Mouse (Mus musculus): ENCODE measurements around the gene Fndc3b. TPM values are rescaled to one million over a fixed set of nuclear protein-coding genes. Genes with fewer than 3 reads are reported as not detected.

The Fndc3b gene
- polyA plus RNA-seq, 1 experiment from 2014 or later = 11.4 TPM

DNA sequence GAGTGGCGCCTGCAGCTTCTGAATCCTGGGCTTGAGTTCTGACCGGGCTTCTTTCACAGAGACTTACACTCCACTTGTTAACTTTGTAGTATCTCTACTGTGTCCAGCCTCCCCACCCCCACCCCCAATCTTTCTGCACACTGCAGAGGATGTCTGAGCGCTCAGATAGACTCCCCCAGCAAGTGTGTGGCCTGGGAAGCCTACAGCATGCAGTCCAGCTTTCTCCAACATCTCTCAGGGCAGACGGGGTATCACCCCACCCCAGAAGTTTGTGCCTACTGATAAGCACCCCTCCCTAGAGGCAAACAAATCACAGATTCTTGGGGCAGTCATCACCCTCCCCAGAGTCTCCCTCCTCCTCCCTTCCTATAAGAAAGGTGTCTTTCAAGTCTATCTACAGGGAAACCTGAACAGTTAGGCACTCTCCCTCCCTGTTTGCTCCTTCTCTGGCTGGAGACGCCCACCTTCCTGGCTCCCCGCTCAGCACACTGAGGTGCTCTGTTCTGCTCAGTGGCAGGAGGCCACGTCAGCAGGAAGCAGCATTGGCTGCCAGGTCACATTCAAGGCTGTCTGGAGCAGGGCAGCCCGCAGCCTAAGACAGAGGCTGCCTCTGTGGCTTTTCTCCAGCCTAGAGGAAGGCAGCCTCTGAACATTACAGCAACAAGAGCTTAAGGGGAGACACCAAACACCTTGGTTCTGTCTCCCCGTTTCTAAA is 103.9 kb downstream of the Fndc3b start:
- Histone ChIP-seq H3K27me3 (ENCODE audit: low read depth, poor library complexity, severe bottlenecking) (no peaks in the 10 kb centered on the region), H3K9me3 (replicated peaks) (no peaks in the 10 kb centered on the region), H3K27ac (replicated peaks) (peak overlapping the region; percentile 46; the same call in 1 of the 2 replicates), H3K4me1 (peaks cover 31% of the 10 kb centered on the region), H3K4me3 (no peak overlapping the region), H3K36me3 (no peaks in the 10 kb centered on the region)
- 75% methylated on average over 9 of the region's 9 CpGs for WGBS
- DNase-seq (ENCODE audit: low spot score) = no peak

DNA sequence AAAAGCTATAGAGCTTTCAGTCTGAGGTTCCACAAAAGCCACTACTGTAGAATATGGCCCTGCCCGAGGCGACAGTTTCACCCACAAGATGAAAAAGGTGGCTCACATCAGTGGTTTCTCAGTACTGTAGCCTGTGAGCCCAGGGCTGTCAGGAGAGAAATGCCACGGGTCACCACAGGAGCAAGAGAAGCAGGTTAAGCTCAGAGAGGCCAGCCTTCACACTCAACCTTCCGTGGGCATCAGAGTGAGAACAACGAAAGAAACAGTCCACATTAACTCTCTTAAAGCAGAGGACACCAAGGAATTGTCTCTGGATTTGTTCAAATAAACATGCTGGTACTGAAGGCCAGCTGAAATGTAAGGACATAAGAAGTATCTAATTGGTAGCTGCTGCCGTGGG is 104.5 kb downstream of the Fndc3b start:
- Histone ChIP-seq H3K36me3 (no peaks in the 10 kb centered on the region), H3K4me3 (no peak overlapping the region), H3K27me3 (ENCODE audit: low read depth, poor library complexity, severe bottlenecking) (no peaks in the 10 kb centered on the region), H3K4me1 (peaks cover 28% of the 10 kb centered on the region), H3K27ac (replicated peaks) (no peak overlapping the region), H3K9me3 (replicated peaks) (no peaks in the 10 kb centered on the region)
- no peak for DNase-seq (ENCODE audit: low spot score)
- 89% methylated on average over 6 of the region's 6 CpGs for WGBS

GRCm38 (mm10) chr3:27605613-27606012 is 105.5 kb downstream of the Fndc3b start:
- no peak for DNase-seq (ENCODE audit: low spot score)
- H3K4me3 ChIP-seq = no peak overlapping the region
- H3K9me3 ChIP-seq (replicated peaks) = no peaks in the 10 kb centered on the region
- no peak overlapping the region for H3K27ac ChIP-seq (replicated peaks)
- no peaks in the 10 kb centered on the region for H3K27me3 ChIP-seq (ENCODE audit: low read depth, poor library complexity, severe bottlenecking)
- H3K4me1 ChIP-seq = peaks cover 19% of the 10 kb centered on the region
- H3K36me3 ChIP-seq = no peaks in the 10 kb centered on the region
- WGBS = 94% methylated on average over 4 of the region's 4 CpGs

- Histone ChIP-seq H3K4me3 (no peak overlapping the region), H3K27me3 (ENCODE audit: low read depth, poor library complexity, severe bottlenecking) (no peaks in the 10 kb centered on the region), H3K4me1 (peaks cover 22% of the 10 kb centered on the region; the same call in 1 of the 2 replicates), H3K27ac (replicated peaks) (no peak overlapping the region), H3K36me3 (no peaks in the 10 kb centered on the region), H3K9me3 (replicated peaks) (no peaks in the 10 kb centered on the region)
- 94% methylated on average over 3 of the region's 3 CpGs for WGBS
- no peak for DNase-seq (ENCODE audit: low spot score)
Observed at GRCm38 (mm10) chr3:27605081-27605480, 106.0 kb downstream of the Fndc3b start.

DNA sequence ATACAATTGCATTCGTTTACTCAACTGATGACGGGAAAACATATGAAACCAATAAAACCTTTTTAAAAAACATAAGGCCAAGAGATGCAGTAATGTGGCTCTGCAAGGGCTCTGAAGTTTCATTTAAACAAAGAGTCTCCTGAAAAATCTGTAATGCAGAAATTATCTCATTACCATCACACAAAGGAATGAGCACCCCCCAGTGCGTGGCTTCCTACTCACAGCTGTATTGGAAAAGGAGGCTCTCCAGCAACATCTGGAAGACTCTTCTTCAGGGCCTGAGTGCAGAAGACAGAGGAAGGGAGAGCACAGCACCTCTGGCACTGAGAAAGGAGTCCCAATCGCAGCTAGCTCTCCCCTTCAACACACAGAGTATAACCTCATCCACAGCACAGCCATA is 106.5 kb downstream of the Fndc3b start:
- H3K4me3 ChIP-seq = no peak overlapping the region
- H3K4me1 ChIP-seq = peaks cover 23% of the 10 kb centered on the region; the same call in 1 of the 2 replicates
- no peaks in the 10 kb centered on the region for H3K27me3 ChIP-seq (ENCODE audit: low read depth, poor library complexity, severe bottlenecking)
- no peak overlapping the region for H3K27ac ChIP-seq (replicated peaks)
- WGBS = 86% methylated on average over 4 of the region's 4 CpGs
- no peaks in the 10 kb centered on the region for H3K36me3 ChIP-seq
- no peak for DNase-seq (ENCODE audit: low spot score)
- no peaks in the 10 kb centered on the region for H3K9me3 ChIP-seq (replicated peaks)

- Histone ChIP-seq H3K4me1 (peaks cover 23% of the 10 kb centered on the region; the same call in 1 of the 2 replicates), H3K4me3 (no peak overlapping the region), H3K9me3 (replicated peaks) (no peaks in the 10 kb centered on the region), H3K27me3 (ENCODE audit: low read depth, poor library complexity, severe bottlenecking) (no peaks in the 10 kb centered on the region), H3K36me3 (no peaks in the 10 kb centered on the region), H3K27ac (replicated peaks) (no peak overlapping the region)
- WGBS = 70% methylated on average over 13 of the region's 13 CpGs
- DNase-seq (ENCODE audit: low spot score) = no peak
Observed at GRCm38 (mm10) chr3:27603905-27604620, 107.0 kb downstream of the Fndc3b start.

DNA sequence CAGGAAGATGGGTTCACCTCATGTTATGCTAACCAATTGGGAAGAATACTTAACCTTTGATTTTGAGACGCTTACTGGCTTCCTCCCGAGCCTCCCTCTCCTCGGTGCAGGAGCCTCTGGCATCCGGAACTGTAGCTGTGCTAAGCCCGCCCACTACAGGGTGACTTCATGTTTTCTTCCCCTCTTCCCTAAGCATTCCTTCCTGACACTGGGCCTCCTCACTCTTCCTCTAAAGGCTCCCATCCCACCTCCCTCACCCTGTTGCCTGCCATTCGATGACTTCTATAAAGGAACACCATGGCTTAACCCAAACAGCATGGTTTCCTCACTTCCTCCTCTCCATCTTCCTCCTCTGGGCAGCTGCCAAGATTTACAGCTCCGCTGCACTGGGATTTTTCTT is 110.5 kb downstream of the Fndc3b start:
- Histone ChIP-seq H3K4me1 (peaks cover 9% of the 10 kb centered on the region; the same call in 1 of the 2 replicates), H3K4me3 (no peak overlapping the region), H3K36me3 (no peaks in the 10 kb centered on the region), H3K9me3 (replicated peaks) (no peaks in the 10 kb centered on the region), H3K27me3 (ENCODE audit: low read depth, poor library complexity, severe bottlenecking) (no peaks in the 10 kb centered on the region), H3K27ac (replicated peaks) (no peak overlapping the region)
- DNase-seq (ENCODE audit: low spot score) = no peak
- WGBS = 81% methylated on average over 7 of the region's 7 CpGs

- no peaks in the 10 kb centered on the region for H3K36me3 ChIP-seq
- H3K4me3 ChIP-seq = no peak overlapping the region
- no peak overlapping the region for H3K27ac ChIP-seq (replicated peaks)
- no peaks in the 10 kb centered on the region for H3K9me3 ChIP-seq (replicated peaks)
- H3K27me3 ChIP-seq (ENCODE audit: low read depth, poor library complexity, severe bottlenecking) = no peaks in the 10 kb centered on the region
- no peak for DNase-seq (ENCODE audit: low spot score)
- peaks cover 9% of the 10 kb centered on the region; the same call in 1 of the 2 replicates for H3K4me1 ChIP-seq
- WGBS = 92% methylated on average over 4 of the region's 4 CpGs
Observed at GRCm38 (mm10) chr3:27600197-27600596, 110.9 kb downstream of the Fndc3b start.

DNA sequence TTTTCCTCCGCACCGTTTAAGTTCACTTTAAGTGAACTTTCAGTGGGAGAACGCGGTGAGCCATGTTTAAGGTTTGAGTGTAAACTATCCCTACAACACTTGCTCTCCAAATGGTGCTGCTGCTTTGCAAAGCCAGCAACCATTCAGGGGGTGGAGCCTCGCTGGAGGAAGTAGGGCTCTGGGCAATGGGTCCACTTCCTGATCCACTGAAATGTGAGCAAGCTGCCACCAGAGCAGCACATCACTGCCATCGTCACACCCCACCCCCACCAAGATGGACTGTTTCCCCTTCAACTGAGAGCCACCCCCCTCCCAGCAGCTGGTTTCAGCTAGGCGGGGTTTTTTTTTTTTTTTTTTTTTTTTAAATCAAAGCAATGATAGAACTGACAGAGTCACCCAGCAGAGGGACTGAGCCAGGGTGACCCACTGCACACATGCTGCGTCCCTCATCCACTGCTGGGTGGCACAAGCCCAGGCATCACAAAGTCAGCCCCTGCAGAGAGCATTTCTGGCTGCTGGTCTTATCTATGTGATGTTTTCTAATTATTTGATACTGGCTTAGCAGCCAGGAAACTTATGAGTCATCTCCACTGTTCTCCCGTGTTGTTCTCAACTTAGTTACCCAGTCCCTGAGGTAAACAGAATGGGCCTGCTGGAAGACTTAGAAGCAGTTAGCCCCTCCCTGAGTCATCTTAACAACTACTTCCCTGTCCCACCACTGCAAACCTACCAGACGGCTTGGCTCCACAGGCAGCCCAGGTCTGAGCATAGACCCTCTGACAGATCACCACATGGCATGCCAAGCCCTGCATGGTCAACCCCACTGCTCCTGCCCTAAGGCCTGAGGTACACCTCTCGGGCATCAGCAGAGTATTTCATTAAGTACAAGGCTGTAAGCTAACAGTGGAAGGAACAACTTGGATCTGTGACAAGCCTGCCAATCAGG is 112.4 kb downstream of the Fndc3b start:
- H3K27me3 ChIP-seq (ENCODE audit: low read depth, poor library complexity, severe bottlenecking) = no peaks in the 10 kb centered on the region
- 92% methylated on average over 11 of the region's 11 CpGs for WGBS

GRCm38 (mm10) chr3:27593485-27594138 is 117.5 kb downstream of the Fndc3b start:
- Histone ChIP-seq H3K9me3 (replicated peaks) (no peaks in the 10 kb centered on the region), H3K27me3 (ENCODE audit: low read depth, poor library complexity, severe bottlenecking) (no peaks in the 10 kb centered on the region), H3K36me3 (peaks cover 2% of the 10 kb centered on the region; the same call in 1 of the 2 replicates), H3K27ac (replicated peaks) (no peak overlapping the region), H3K4me3 (no peak overlapping the region), H3K4me1 (no peaks in the 10 kb centered on the region; the same call in 1 of the 2 replicates)
- DNase-seq (ENCODE audit: low spot score) = no peak
- WGBS = 90% methylated on average over 7 of the region's 7 CpGs

More for the DNA sequence above, 112.4 kb downstream of the Fndc3b start:
- no peaks in the 10 kb centered on the region for H3K9me3 ChIP-seq (replicated peaks)
- H3K27ac ChIP-seq (replicated peaks) = no peak overlapping the region
- no peaks in the 10 kb centered on the region for H3K36me3 ChIP-seq
- H3K4me1 ChIP-seq = peaks cover 6% of the 10 kb centered on the region; the same call in 1 of the 2 replicates
- H3K4me3 ChIP-seq = no peak overlapping the region
- DNase-seq (ENCODE audit: low spot score) = no peak

DNA sequence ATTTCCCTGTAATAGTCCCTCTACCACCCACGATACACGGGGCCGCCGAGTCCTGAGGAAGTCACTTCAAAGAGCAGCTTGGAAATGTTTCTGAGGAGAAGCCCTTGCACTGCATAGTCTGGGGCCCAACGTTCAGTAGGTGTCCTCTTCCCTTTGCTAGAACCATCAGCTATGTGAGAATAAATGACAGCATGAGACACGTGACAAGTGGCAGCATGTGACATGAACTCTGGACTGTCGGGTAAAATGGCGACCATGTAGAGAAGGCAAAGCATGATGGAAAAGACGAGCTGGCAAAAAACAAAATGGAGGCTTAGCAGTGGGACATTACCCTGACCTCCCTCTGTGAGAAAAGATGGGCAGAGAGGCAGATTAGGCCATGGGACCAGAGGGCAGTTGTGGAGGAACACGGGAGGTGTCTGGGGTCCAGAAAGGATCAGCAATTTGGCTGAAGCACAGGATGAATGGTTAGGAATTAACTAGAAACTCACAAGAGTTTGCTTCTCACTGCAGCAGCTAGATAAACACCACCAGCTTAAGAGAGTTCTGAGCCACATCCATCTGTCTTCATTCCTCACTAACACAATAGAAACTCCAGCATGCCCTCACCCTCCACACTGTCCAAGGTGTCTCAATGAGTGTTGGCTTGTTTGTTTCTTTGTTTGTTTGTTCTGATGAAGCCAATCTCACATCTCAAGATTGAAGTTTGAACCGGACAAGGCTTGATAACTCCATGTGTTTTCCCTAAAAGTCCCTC is 118.2 kb downstream of the Fndc3b start:
- no peak for DNase-seq (ENCODE audit: low spot score)
- Histone ChIP-seq H3K4me3 (no peak overlapping the region), H3K27me3 (ENCODE audit: low read depth, poor library complexity, severe bottlenecking) (no peaks in the 10 kb centered on the region), H3K27ac (replicated peaks) (no peak overlapping the region), H3K4me1 (no peaks in the 10 kb centered on the region; the same call in 1 of the 2 replicates), H3K9me3 (replicated peaks) (no peaks in the 10 kb centered on the region), H3K36me3 (peaks cover 2% of the 10 kb centered on the region; the same call in 1 of the 2 replicates)
- WGBS = 93% methylated on average over 11 of the region's 11 CpGs
